Mouse (Mus musculus) CH12F3 (cell line): ENCODE measurements around the gene Fgf9.

Experiments
- in situ Hi-C: fragments of 300-500 bp; cut with MboI; formaldehyde crosslinking; loops from 2 replicates; pipeline ENCODE4 v1.14.3; 2020; ENCODE audit warnings: low sequenced_read_pairs

Fgf9 gene

DNA sequence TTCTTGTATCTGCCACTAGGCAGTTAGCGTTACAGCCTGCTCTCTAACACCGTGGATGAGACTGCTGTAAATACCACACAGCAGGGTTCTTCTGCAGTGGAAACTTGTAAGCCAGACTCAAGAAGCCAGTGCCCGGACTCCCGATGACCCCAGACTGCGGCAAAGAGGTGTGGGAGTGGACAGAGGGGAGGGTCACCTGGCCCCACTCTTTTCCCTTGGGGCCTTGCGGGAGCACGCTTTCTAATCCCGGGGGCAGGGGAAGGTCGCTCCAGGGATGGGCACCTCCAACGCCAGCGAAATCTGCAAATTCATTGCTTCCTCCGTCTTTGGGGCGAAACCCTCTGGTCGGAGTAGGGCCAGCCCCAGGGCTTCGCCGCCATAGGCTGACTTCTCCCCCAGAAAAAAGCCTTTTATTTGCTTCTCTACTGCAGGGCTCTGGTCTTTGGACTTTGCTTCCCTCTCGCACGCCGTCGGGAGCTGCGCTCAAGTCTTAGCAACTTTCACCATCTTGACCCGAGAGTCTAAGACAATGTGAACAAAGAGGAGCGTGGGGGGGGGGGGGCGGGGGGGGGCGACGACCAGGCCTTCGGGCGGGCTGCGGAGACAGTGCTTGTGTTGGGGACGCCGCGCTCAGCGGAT is at the start of gene Fgf9:
TSS of gene Fgf9 (plus strand) at position 67 of the 639 bp plus-strand sequence.
- in situ Hi-C loops = no loop called here

- in situ Hi-C loops = loop anchor here (10.0 kb wide), 1 partner anchor 1050 kb away; no protein-coding TSS in a partner anchor
Observed at GRCm38 (mm10) chr14:58034567-58034966, 35.8 kb upstream of the Fgf9 start.

DNA sequence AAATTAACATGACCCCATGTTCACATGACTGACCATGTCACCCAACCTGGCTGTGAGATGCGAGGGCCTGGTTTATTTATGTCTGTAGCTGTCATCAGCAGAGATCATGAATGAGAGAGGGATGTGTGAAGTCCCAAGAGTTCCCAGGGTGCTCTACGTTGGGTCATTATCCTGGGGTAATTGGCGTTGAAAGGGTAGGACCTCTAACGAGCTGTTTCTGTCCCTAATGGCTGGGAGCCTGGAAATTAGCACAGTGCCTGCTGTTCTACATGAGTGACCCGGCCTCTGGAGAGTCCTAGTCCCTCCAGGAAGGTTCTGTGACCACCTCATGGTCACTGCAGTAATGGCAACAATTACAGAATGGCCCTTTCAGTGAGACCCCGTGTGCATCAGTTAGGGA is 34.2 kb upstream of the Fgf9 start:
- in situ Hi-C loops = loop anchor here (10.0 kb wide), 1 partner anchor 1049 kb away; no protein-coding TSS in a partner anchor

- in situ Hi-C loops = no loop called here
Observed at GRCm38 (mm10) chr14:58046639-58047284, 23.6 kb upstream of the Fgf9 start.

GRCm38 (mm10) chr14:58050691-58051090 is 19.7 kb upstream of the Fgf9 start:
- in situ Hi-C loops = no loop called here

- in situ Hi-C loops = no loop called here
Observed at GRCm38 (mm10) chr14:58067586-58067985, 2.8 kb upstream of the Fgf9 start.

- in situ Hi-C loops = no loop called here
Observed at GRCm38 (mm10) chr14:58068641-58069040, 1.7 kb upstream of the Fgf9 start.

DNA sequence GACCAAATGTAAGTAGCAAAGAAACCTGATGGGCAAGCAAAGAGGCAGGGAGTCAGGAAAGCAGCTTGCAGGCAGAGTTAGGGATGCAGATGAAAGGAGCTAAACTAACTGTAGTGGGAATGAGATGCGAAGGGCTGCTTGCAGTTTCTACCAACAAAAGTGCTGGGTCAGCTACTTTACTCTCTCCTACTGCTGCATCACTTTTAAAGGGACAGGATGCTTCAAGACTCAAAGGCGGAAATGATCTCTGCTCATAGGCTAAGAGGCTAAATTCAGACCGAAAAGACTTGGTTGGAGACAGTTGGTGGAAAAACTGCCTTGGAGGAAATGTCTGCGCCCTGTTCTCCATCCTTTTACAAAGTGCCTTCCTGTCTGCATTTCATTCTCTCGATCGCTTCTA is 420 bp upstream of the Fgf9 start:
- in situ Hi-C loops = no loop called here

DNA sequence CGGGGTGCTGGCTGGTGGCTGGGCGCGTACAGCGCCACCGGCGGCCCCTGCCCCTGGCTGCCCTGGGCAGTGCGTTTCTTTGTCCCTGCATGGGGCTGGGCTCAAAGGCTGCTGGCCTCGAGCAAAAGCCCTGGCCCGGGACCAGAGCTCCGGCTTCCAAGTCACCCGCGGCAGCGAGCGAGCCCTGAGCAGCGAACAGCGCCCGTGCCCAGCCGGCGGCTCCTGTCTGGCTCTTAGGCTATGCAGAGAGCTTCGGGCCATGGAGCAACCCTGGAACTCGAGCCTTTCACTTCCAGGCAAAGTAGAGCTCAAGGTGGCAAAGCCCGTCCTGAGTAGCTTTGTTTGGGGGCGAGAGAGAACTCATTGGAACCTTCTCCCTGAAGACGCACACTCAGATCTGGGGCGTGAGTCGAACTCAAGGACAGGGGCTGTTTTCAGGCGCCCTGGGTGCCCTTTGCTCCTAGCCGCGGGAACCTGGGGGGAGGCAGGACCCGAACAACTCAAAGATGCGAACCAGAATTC is 834 bp downstream of the Fgf9 start:
- in situ Hi-C loops = no loop called here

DNA sequence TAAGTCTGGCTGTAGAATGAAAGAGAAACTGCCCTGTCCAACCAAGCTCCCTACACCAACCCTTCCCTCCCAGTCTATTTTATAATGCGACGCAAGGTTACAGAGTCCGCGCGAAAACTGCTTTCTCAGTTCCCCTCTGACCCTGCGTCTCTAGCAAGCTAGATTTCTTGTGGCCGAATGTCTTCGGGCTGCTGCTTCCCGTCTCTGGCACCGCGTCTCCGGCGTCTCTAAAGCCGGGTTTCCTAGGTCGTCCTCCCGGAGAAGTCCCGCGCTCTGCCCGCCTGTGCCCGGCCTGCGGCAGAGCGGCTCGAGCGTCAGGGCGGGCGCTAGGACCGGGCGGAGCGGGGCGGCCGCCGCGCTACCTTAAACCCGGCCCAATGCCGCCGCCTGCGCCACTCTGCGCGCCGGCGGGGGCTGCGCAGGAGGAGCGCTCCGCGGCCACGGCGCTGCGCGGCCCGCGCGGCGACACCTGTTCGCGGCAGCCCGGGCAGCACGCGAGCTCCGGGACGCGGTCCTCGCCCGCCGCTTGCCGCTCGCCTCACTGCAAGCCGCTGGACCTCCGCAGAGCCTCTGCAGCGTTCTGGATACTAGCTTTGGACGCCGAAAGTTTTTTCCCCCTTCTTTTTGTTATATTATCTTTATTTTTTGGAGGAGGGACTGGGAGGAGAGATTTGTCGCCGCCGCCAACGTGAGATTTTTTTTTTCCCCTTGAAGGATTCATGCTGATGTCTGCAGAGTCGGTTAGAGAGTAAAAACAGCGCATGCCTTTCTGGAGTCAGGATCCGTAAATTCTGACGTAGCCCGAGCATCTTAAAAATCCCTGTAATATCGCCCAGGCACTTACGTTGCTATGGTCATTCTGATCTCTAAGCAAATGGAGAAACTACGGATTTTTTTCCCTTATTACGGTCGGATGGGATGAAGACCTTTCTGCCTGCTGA is 1.8 kb downstream of the Fgf9 start:
- in situ Hi-C loops = no loop called here

DNA sequence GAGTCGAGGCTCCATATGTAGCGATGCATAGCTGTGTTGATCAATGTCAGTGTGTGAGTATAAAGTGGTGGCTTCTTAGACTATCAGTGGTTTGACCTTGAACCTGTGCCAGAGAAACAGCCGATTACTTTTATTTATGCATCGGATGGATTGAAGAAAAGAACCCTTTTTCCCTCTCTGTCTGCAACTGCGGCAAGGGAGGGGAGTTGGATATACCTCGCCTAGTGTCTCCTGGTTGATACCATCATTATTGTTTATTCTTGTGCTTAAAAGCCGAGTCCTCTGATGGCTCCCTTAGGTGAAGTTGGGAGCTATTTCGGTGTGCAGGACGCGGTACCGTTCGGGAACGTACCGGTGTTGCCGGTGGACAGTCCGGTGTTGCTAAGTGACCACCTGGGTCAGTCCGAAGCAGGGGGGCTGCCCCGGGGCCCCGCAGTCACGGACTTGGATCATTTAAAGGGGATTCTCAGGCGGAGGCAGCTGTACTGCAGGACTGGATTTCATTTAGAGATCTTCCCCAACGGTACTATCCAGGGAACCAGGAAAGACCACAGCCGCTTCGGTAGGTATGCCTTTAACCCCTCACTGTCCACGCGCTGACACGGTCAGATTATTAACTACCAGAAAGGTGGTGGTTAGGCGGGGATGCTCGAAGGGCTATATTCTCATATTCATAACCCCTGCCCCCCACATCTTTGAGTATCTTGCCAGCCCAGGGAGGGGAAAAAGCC is 2.6 kb downstream of the Fgf9 start:
- in situ Hi-C loops = no loop called here

GRCm38 (mm10) chr14:58073936-58074335 is 3.6 kb downstream of the Fgf9 start:
- in situ Hi-C loops = no loop called here

DNA sequence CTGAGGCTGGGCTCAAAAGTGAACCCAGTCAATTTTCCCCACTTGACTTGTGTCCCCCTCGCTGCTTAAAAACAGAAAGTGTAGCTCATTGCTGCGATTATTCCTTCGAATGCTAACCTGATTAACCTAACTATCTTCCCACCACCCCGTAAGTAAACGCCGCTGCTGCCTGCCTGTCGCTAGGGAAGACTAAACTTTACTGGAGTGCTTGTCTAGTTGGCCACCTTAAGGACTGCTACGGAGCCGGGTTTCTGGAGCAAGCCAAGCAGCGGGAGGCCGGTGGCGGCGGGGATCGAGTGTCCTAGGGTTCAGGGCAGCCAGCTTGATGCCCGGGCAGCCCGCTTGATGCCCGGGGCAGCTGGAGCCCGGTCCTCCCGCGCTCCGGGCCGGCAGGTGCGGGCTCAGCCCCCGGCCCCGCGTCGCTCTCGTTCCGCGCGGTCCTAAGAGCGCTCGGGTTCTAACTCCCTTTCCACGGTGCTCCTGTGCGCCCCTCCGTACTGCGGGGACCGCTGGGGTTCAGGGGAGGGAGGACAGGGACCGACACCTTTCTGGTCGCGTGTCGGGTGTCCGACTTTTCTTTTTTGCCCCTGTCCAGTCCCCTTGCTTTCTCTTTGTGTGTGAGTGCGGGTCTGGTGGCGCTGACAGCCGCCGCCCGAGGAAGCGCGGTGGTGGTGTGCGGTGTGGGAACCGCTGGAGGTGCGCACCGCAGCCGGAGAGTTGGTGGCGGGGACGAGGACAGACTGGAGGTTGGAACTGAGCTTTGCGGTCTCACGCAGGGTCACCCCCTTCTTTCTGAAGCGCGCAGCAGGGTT is 4.5 kb downstream of the Fgf9 start:
- in situ Hi-C loops = no loop called here

DNA sequence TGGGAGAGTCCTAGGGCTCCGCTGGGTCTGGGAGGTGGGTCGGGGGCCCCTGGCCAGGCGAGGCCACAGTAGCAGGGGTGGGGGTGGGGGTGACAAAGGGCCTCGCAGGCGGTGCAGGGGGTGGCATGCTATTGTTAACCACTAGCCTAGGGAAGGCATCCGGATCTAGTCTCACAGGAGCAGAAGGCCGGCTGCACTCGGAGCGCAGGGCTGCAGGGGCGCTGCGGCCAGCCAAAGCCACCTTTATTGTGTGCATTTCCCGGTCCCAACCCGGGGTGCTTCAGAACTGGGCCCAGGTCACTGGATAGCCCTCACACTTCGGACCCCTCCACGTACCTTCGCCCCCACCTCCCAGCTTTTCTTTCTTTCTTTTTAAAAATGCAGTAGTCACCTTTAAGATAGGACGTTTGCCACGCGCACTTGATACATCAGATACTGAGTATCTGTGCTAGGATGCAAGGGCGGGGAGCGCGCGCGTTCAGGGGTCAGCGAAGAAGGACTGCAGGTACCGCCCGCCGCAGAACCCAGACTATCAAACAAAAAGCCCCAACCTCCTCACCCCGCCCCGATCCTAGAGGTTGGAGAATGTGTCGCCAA is 5.2 kb downstream of the Fgf9 start:
- in situ Hi-C loops = no loop called here

- in situ Hi-C loops = no loop called here
Observed at GRCm38 (mm10) chr14:58076030-58076521, 5.7 kb downstream of the Fgf9 start.

GRCm38 (mm10) chr14:58076726-58077255 is 6.4 kb downstream of the Fgf9 start:
- in situ Hi-C loops = no loop called here

DNA sequence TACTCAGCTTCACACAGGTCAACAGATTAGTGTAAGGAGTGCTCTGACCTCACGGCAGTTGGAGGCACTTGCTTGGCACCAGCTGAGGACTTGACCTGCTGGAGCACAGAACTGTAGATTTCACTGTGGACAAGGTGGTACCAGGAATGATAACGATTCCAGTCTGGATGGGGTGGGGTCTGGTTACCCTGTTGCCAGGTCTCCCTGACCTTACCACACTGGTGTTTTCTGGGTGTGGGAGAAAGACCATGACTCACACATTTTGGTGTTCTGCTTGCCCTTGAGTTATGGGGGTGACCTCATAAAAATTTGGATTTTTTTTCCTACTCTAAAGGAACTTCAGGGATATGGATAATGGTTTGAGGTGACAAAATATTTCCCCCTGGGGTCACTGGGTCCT is 9.1 kb downstream of the Fgf9 start:
- in situ Hi-C loops = no loop called here

- in situ Hi-C loops = no loop called here
Observed at GRCm38 (mm10) chr14:58081955-58082354, 11.6 kb downstream of the Fgf9 start.

GRCm38 (mm10) chr14:58084240-58084639 is 13.9 kb downstream of the Fgf9 start:
- in situ Hi-C loops = no loop called here
